Mouse (Mus musculus): ENCODE results near the gene Srpk1. TPM values are rescaled to one million over a fixed set of nuclear protein-coding genes. Genes with fewer than 3 reads are reported as not detected.

Srpk1 gene
- polyA plus RNA-seq, 1 experiment from 2014 or later, result 117 TPM

GRCm38 (mm10) chr17:28601557-28602250 lies 20.8 kb downstream of the Srpk1 start:
- Histone ChIP-seq H3K4me3 (no peak overlapping the region), H3K27me3 (no peaks in the 10 kb centered on the region), H3K9me3 (no peaks in the 10 kb centered on the region), H3K36me3 (peaks cover 89% of the 10 kb centered on the region), H3K4me2 (replicated peaks) (no peak overlapping the region), H3K9ac (replicated peaks) (no peak overlapping the region), H3K4me1 (no peaks in the 10 kb centered on the region), H3K27ac (replicated peaks) (no peak overlapping the region)
- ATAC-seq (ENCODE audit: low FRiP score, low read depth), result no peak
- 88% methylated on average over 9 of the region's 9 CpGs for WGBS

- Histone ChIP-seq H3K9me3 (no peaks in the 10 kb centered on the region), H3K36me3 (peaks cover 89% of the 10 kb centered on the region), H3K4me3 (no peak overlapping the region), H3K9ac (replicated peaks) (no peak overlapping the region), H3K4me1 (no peaks in the 10 kb centered on the region), H3K4me2 (replicated peaks) (no peak overlapping the region), H3K27me3 (no peaks in the 10 kb centered on the region), H3K27ac (replicated peaks) (no peak overlapping the region)
- no peak for ATAC-seq (ENCODE audit: low FRiP score, low read depth)
- WGBS, result 93% methylated on average over 5 of the region's 5 CpGs
Observed at GRCm38 (mm10) chr17:28600780-28601179, 21.7 kb downstream of the Srpk1 start.

GRCm38 (mm10) chr17:28593965-28594364 lies 28.5 kb downstream of the Srpk1 start:
- Histone ChIP-seq H3K27ac (replicated peaks) (no peak overlapping the region; the same call in 1 of the 2 replicates), H3K27me3 (no peaks in the 10 kb centered on the region), H3K4me2 (replicated peaks) (no peak overlapping the region), H3K4me1 (no peaks in the 10 kb centered on the region), H3K9ac (replicated peaks) (no peak overlapping the region), H3K36me3 (peaks cover 92% of the 10 kb centered on the region), H3K4me3 (no peak overlapping the region), H3K9me3 (no peaks in the 10 kb centered on the region)
- 83% methylated on average over 4 of the region's 4 CpGs for WGBS
- no peak for ATAC-seq (ENCODE audit: low FRiP score, low read depth)

GRCm38 (mm10) chr17:28592998-28593397 lies 29.5 kb downstream of the Srpk1 start:
- Histone ChIP-seq H3K9me3 (no peaks in the 10 kb centered on the region), H3K36me3 (peaks cover 94% of the 10 kb centered on the region)
- 30% methylated on average over 4 of the region's 4 CpGs for WGBS

GRCm38 (mm10) chr17:28591476-28591875 lies 31.0 kb downstream of the Srpk1 start:
- ATAC-seq (ENCODE audit: low FRiP score, low read depth), result no peak
- Histone ChIP-seq H3K9ac (replicated peaks) (no peak overlapping the region), H3K9me3 (no peaks in the 10 kb centered on the region), H3K36me3 (peaks cover 91% of the 10 kb centered on the region), H3K27ac (replicated peaks) (no peak overlapping the region), H3K4me2 (replicated peaks) (no peak overlapping the region), H3K27me3 (no peaks in the 10 kb centered on the region), H3K4me3 (no peak overlapping the region), H3K4me1 (no peaks in the 10 kb centered on the region)
- WGBS, result 95% methylated on average over 5 of the region's 5 CpGs

More at GRCm38 (mm10) chr17:28592998-28593397, 29.5 kb downstream of the Srpk1 start:
- no peak overlapping the region for H3K9ac ChIP-seq (replicated peaks)
- no peak overlapping the region for H3K4me3 ChIP-seq
- no peaks in the 10 kb centered on the region for H3K27me3 ChIP-seq
- no peak for ATAC-seq (ENCODE audit: low FRiP score, low read depth)
- H3K4me2 ChIP-seq (replicated peaks), result no peak overlapping the region
- H3K27ac ChIP-seq (replicated peaks), result no peak overlapping the region
- no peaks in the 10 kb centered on the region for H3K4me1 ChIP-seq

- no peak for ATAC-seq (ENCODE audit: low FRiP score, low read depth)
- no peak overlapping the region for H3K4me3 ChIP-seq
- H3K27ac ChIP-seq (replicated peaks), result no peak overlapping the region
- no peaks in the 10 kb centered on the region for H3K27me3 ChIP-seq
- H3K4me2 ChIP-seq (replicated peaks), result no peak overlapping the region
- 89% methylated on average over 3 of the region's 3 CpGs for WGBS
- H3K4me1 ChIP-seq, result no peaks in the 10 kb centered on the region
- H3K9me3 ChIP-seq, result no peaks in the 10 kb centered on the region
- peaks cover 82% of the 10 kb centered on the region for H3K36me3 ChIP-seq
- no peak overlapping the region for H3K9ac ChIP-seq (replicated peaks)
Observed at GRCm38 (mm10) chr17:28590596-28590995, 31.9 kb downstream of the Srpk1 start.

GRCm38 (mm10) chr17:28588591-28588990 lies 33.9 kb downstream of the Srpk1 start:
- no peaks in the 10 kb centered on the region for H3K9me3 ChIP-seq
- no peaks in the 10 kb centered on the region for H3K27me3 ChIP-seq
- ATAC-seq (ENCODE audit: low FRiP score, low read depth), result no peak
- 91% methylated on average over 2 of the region's 2 CpGs for WGBS
- H3K36me3 ChIP-seq, result peaks cover 65% of the 10 kb centered on the region
- H3K4me1 ChIP-seq, result no peaks in the 10 kb centered on the region
- no peak overlapping the region for H3K4me2 ChIP-seq (replicated peaks)
- no peak overlapping the region for H3K27ac ChIP-seq (replicated peaks)
- no peak overlapping the region for H3K9ac ChIP-seq (replicated peaks)
- no peak overlapping the region for H3K4me3 ChIP-seq

- Histone ChIP-seq H3K27me3 (no peaks in the 10 kb centered on the region), H3K4me1 (no peaks in the 10 kb centered on the region), H3K36me3 (peaks cover 44% of the 10 kb centered on the region), H3K9ac (replicated peaks) (no peak overlapping the region), H3K27ac (replicated peaks) (no peak overlapping the region), H3K4me3 (no peak overlapping the region), H3K9me3 (no peaks in the 10 kb centered on the region), H3K4me2 (replicated peaks) (no peak overlapping the region)
- WGBS, result 92% methylated on average over 3 of the region's 3 CpGs
- no peak for ATAC-seq (ENCODE audit: low FRiP score, low read depth)
Observed at GRCm38 (mm10) chr17:28586509-28586908, 36.0 kb downstream of the Srpk1 start.

GRCm38 (mm10) chr17:28581056-28581455 lies 41.5 kb downstream of the Srpk1 start:
- H3K4me2 ChIP-seq (replicated peaks), result no peak overlapping the region
- H3K9ac ChIP-seq (replicated peaks), result no peak overlapping the region
- WGBS, result 57% methylated on average over 2 of the region's 2 CpGs
- 0 out of 2 replicates have a peak, but pooled peaks cover 4% of the 10 kb centered on the region for H3K27me3 ChIP-seq
- H3K27ac ChIP-seq (replicated peaks), result no peak overlapping the region
- no peaks in the 10 kb centered on the region for H3K9me3 ChIP-seq
- H3K4me3 ChIP-seq, result no peak overlapping the region
- no peak for ATAC-seq (ENCODE audit: low FRiP score, low read depth)
- no peaks in the 10 kb centered on the region for H3K36me3 ChIP-seq
- H3K4me1 ChIP-seq, result peaks cover 5% of the 10 kb centered on the region; the same call in 1 of the 2 replicates

GRCm38 (mm10) chr17:28580396-28580795 lies 42.1 kb downstream of the Srpk1 start:
- H3K27me3 ChIP-seq, result 0 out of 2 replicates have a peak, but pooled peaks cover 8% of the 10 kb centered on the region
- no peak overlapping the region for H3K27ac ChIP-seq (replicated peaks)
- peaks cover 10% of the 10 kb centered on the region for H3K4me1 ChIP-seq
- no peaks in the 10 kb centered on the region for H3K36me3 ChIP-seq
- no peak for ATAC-seq (ENCODE audit: low FRiP score, low read depth)
- H3K4me2 ChIP-seq (replicated peaks), result no peak overlapping the region
- H3K9me3 ChIP-seq, result no peaks in the 10 kb centered on the region
- H3K9ac ChIP-seq (replicated peaks), result no peak overlapping the region
- WGBS, result 4% methylated on average over 9 of the region's 9 CpGs
- no peak overlapping the region for H3K4me3 ChIP-seq

- peak within 1 kb of the TSS; percentile 39 for H3K4me3 ChIP-seq
- peak within 1 kb of the TSS; percentile 28 for H3K9ac ChIP-seq (replicated peaks)
- ATAC-seq (ENCODE audit: low FRiP score, low read depth), result peak; percentile 77
- whole genome bisulfite sequencing, result 13% methylated on average over 50 of the region's 50 CpGs
- H3K36me3 ChIP-seq, result no peaks in the 10 kb centered on the region
- H3K4me1 ChIP-seq, result peaks cover 13% of the 10 kb centered on the region
- H3K9me3 ChIP-seq, result no peaks in the 10 kb centered on the region
- H3K27ac ChIP-seq (replicated peaks), result no peak within 1 kb of the TSS
- 0 out of 2 replicates have a peak, but pooled peaks cover 14% of the 10 kb centered on the region for H3K27me3 ChIP-seq
- peak within 1 kb of the TSS; percentile 59 for H3K4me2 ChIP-seq (replicated peaks)
Observed at GRCm38 (mm10) chr17:28575244-28576125, 47.0 kb downstream of the Srpk1 start, which contains the start of gene Lhfpl5. Gene Lhfpl5 (plus strand): TSS chr17:28575641.

- Histone ChIP-seq H3K27ac (replicated peaks) (no peak overlapping the region), H3K9me3 (no peaks in the 10 kb centered on the region), H3K9ac (replicated peaks) (no peak overlapping the region), H3K4me2 (replicated peaks) (no peak overlapping the region), H3K27me3 (0 out of 2 replicates have a peak, but pooled peaks cover 14% of the 10 kb centered on the region), H3K4me1 (peaks cover 9% of the 10 kb centered on the region), H3K36me3 (no peaks in the 10 kb centered on the region), H3K4me3 (no peak overlapping the region)
- WGBS, result 80% methylated on average over 6 of the region's 6 CpGs
- ATAC-seq (ENCODE audit: low FRiP score, low read depth), result no peak
Observed at GRCm38 (mm10) chr17:28572941-28573340, 49.6 kb downstream of the Srpk1 start.
